Mouse (Mus musculus) heart, embryonic 15.5 days (tissue): Measurements from ENCODE around the gene Csdc2. TPM values are rescaled to one million over a fixed set of nuclear protein-coding genes. Genes with fewer than 3 reads are reported as not detected.

Source experiments
- ATAC-seq: fragments of 200-750 bp; cut with Nextera tagmentation; replicated peaks from 2 replicates; pipeline ENCODE4 v1.8.0; 2017; ENCODE audit warnings: low read depth, moderate TSS enrichment; ENCODE audit not compliant: insufficient number of reproducible peaks, insufficient read depth, low FRiP score
- H3K27ac ChIP-seq: fragments of 300-500 bp; sonication (generic); 2 replicates; pipeline ENCODE4 v1.5.1; 2015; ENCODE audit warnings: mild to moderate bottlenecking, inconsistent platforms
- H3K27me3 ChIP-seq: fragments of 300-500 bp; sonication (generic); 2 replicates; pipeline ENCODE4 v1.6.1; 2015; ENCODE audit warnings: inconsistent platforms
- H3K36me3 ChIP-seq: fragments of 300-500 bp; sonication (generic); 2 replicates; pipeline ENCODE4 v1.6.1; 2015; ENCODE audit warnings: mild to moderate bottlenecking, inconsistent platforms
- H3K4me1 ChIP-seq: fragments of 300-500 bp; sonication (generic); replicated peaks from 2 replicates; pipeline ENCODE4 v1.6.1; 2015; ENCODE audit warnings: inconsistent platforms
- H3K4me2 ChIP-seq: fragments of 300-500 bp; sonication (generic); 2 replicates; pipeline ENCODE4 v1.6.1; 2015; ENCODE audit warnings: inconsistent platforms, mild to moderate bottlenecking, moderate library complexity
- H3K4me3 ChIP-seq: fragments of 300-500 bp; sonication (generic); 2 replicates; pipeline ENCODE4 v1.5.1; 2015; ENCODE audit warnings: mild to moderate bottlenecking, inconsistent platforms
- H3K9ac ChIP-seq: fragments of 300-500 bp; sonication (generic); 2 replicates; pipeline ENCODE4 v1.6.1; 2015; ENCODE audit warnings: mild to moderate bottlenecking, inconsistent platforms
- H3K9me3 ChIP-seq: fragments of 300-500 bp; sonication (generic); replicated peaks from 2 replicates; pipeline ENCODE4 v1.6.1; 2016; ENCODE audit warnings: inconsistent platforms
- WGBS: fragments of 180-500 bp; shearing (Covaris S2); methylation state at CpG from one replicate; pipeline ENCODE4 v1.1.7; 2015; ENCODE audit warnings: mixed read lengths; 5-methylcytosine and 5-hydroxymethylcytosine counted together
- polyA plus RNA-seq: library from polyadenylated mRNA; unstranded; fragments of >200 nt; fragmentation: Nextera tagmentation; extraction: Ambion mirVana; gene quantifications from 2 replicates; pipeline ENCODE4 v1.2.1, GENCODE M21; 2015

The Csdc2 gene
- polyA plus RNA-seq, 1 experiment from 2014 or later: 5.7 TPM

GRCm38 (mm10) chr15:81926446-81926822 is 10.1 kb upstream of the Csdc2 start:
- Histone ChIP-seq H3K27ac (peak overlapping the region; percentile 25; the same call in 1 of the 2 replicates), H3K4me3 (peak overlapping the region; percentile 81), H3K36me3 (no peaks in the 10 kb centered on the region), H3K9ac (no peak overlapping the region), H3K9me3 (no peaks in the 10 kb centered on the region), H3K4me2 (peak overlapping the region; percentile 98), H3K4me1 (peaks cover 25% of the 10 kb centered on the region), H3K27me3 (no peaks in the 10 kb centered on the region)
- 36% methylated on average over 9 of the region's 9 CpGs for WGBS
- no peak for ATAC-seq

DNA sequence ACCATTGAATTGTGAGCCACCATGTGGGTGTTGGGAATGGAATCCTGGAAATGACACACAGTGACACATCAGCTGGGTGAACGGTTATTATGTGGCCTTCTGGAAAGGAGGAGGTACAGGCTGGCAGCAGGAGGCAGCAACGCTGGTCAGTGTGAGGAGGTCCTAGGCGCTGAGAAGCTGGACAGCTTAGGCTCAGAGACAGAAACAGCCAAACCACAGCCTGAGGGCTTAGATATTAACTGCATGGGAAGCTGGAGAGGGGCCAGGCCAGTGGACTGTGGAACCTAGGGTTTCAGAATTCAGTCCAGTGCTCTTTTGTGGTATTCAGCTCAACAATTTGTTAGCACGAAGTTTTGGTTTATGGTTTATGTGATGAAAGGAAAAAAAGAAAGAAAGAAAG is 8.8 kb upstream of the Csdc2 start:
- ATAC-seq: no peak
- 52% methylated on average over 4 of the region's 4 CpGs for WGBS
- H3K9ac ChIP-seq: no peak overlapping the region
- H3K27ac ChIP-seq: 0 out of 2 replicates have a peak overlapping the region, but pooled peaks have one; percentile 39
- no peak overlapping the region for H3K4me2 ChIP-seq
- no peak overlapping the region for H3K4me3 ChIP-seq
- H3K36me3 ChIP-seq: no peaks in the 10 kb centered on the region
- H3K27me3 ChIP-seq: no peaks in the 10 kb centered on the region
- no peaks in the 10 kb centered on the region for H3K9me3 ChIP-seq
- H3K4me1 ChIP-seq: peaks cover 25% of the 10 kb centered on the region

GRCm38 (mm10) chr15:81928277-81928676 is 8.3 kb upstream of the Csdc2 start:
- no peak overlapping the region for H3K4me2 ChIP-seq
- H3K36me3 ChIP-seq: no peaks in the 10 kb centered on the region
- ATAC-seq: no peak
- no peak overlapping the region for H3K27ac ChIP-seq
- H3K4me3 ChIP-seq: no peak overlapping the region
- whole genome bisulfite sequencing: 57% methylated on average over 11 of the region's 11 CpGs
- no peak overlapping the region for H3K9ac ChIP-seq
- no peaks in the 10 kb centered on the region for H3K9me3 ChIP-seq
- peaks cover 25% of the 10 kb centered on the region for H3K4me1 ChIP-seq
- H3K27me3 ChIP-seq: no peaks in the 10 kb centered on the region

GRCm38 (mm10) chr15:81932951-81933470 is 3.5 kb upstream of the Csdc2 start:
- no peak overlapping the region for H3K4me2 ChIP-seq
- no peak overlapping the region for H3K9ac ChIP-seq
- H3K27me3 ChIP-seq: no peaks in the 10 kb centered on the region
- no peaks in the 10 kb centered on the region for H3K36me3 ChIP-seq
- H3K4me3 ChIP-seq: no peak overlapping the region
- no peak for ATAC-seq
- no peak overlapping the region for H3K27ac ChIP-seq
- 32% methylated on average over 12 of the region's 12 CpGs for WGBS
- no peaks in the 10 kb centered on the region for H3K9me3 ChIP-seq
- peaks cover 20% of the 10 kb centered on the region for H3K4me1 ChIP-seq

GRCm38 (mm10) chr15:81933986-81934385 is 2.6 kb upstream of the Csdc2 start:
- Histone ChIP-seq H3K9ac (no peak overlapping the region), H3K4me2 (no peak overlapping the region), H3K36me3 (no peaks in the 10 kb centered on the region), H3K4me1 (peaks cover 22% of the 10 kb centered on the region), H3K27ac (no peak overlapping the region), H3K4me3 (no peak overlapping the region), H3K27me3 (no peaks in the 10 kb centered on the region), H3K9me3 (no peaks in the 10 kb centered on the region)
- ATAC-seq: no peak
- 87% methylated on average over 1 of the region's 1 CpGs for WGBS

- no peak for ATAC-seq
- WGBS: 52% methylated on average over 7 of the region's 7 CpGs
- H3K4me1 ChIP-seq: peaks cover 22% of the 10 kb centered on the region
- no peaks in the 10 kb centered on the region for H3K36me3 ChIP-seq
- no peak overlapping the region for H3K9ac ChIP-seq
- no peaks in the 10 kb centered on the region for H3K9me3 ChIP-seq
- H3K27ac ChIP-seq: peak overlapping the region; percentile 37
- peak overlapping the region; percentile 68 for H3K4me2 ChIP-seq
- no peaks in the 10 kb centered on the region for H3K27me3 ChIP-seq
- peak overlapping the region; percentile 47 for H3K4me3 ChIP-seq
These were observed 506 bp upstream of the Csdc2 start for GRCm38 (mm10) chr15:81935869-81936637.

GRCm38 (mm10) chr15:81937098-81937972 is 776 bp downstream of the Csdc2 start:
- 8% methylated on average over 19 of the region's 19 CpGs for WGBS
- Histone ChIP-seq H3K27ac (peak overlapping the region; percentile 37), H3K27me3 (no peaks in the 10 kb centered on the region), H3K4me2 (peak overlapping the region; percentile 68), H3K9me3 (no peaks in the 10 kb centered on the region), H3K4me1 (peaks cover 22% of the 10 kb centered on the region), H3K9ac (peak overlapping the region; percentile 40), H3K36me3 (no peaks in the 10 kb centered on the region), H3K4me3 (peak overlapping the region; percentile 47)
- peak; percentile 5; the same call in 1 of the 2 replicates for ATAC-seq

DNA sequence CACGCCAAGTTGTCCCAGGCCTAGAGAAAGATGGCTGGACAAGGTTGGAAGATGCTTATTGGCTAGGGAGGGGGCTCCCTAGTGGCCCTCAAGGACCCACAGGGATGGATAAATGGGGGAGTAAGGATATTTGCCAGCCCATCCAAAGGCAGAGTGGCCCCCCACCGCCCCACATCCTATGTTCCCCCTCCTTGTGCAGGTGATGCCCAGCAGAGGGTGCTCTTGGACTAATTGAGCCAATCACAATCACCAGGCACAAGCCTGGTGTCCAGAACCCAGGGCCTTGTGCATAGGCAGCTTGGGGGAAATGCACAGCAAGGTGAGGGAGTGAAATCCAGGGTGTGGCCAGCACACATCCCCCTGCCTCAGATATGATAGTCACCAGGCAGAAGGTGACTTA is 1.7 kb downstream of the Csdc2 start:
- H3K27ac ChIP-seq: no peak overlapping the region
- H3K27me3 ChIP-seq: no peaks in the 10 kb centered on the region
- WGBS: 37% methylated on average over 2 of the region's 2 CpGs
- H3K4me3 ChIP-seq: no peak overlapping the region
- no peaks in the 10 kb centered on the region for H3K9me3 ChIP-seq
- H3K36me3 ChIP-seq: no peaks in the 10 kb centered on the region
- H3K4me1 ChIP-seq: peaks cover 22% of the 10 kb centered on the region
- no peak overlapping the region for H3K9ac ChIP-seq
- ATAC-seq: no peak
- H3K4me2 ChIP-seq: peak overlapping the region; percentile 68; the same call in 1 of the 2 replicates

DNA sequence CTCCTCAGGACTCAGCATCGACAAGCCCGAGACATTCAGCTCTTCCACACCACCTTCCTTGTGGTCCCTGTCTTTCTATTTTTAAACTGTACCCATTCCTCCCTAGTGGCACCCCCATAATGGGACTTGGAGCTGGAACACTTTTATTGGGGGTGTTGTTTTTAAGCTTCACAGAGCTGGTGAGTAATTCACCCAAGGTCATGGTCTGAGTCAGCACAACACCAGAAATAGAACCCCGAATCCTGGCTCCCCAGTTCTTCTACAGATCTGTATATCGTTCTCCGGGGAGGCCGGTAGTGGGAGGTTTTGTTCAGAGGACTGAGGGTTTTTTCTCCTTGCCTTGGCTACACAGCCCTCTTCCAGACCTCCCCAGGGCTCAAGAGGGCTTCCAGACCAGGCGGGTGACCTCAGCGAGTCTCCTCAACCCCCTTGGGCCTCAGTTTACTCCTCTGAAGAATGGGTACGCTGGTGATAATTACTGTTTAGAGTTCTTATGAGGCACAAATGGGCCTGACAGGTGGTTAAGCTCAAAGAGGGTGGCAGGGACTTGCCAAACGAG is 2.7 kb downstream of the Csdc2 start:
- WGBS: 78% methylated on average over 10 of the region's 10 CpGs

GRCm38 (mm10) chr15:81939774-81940173 is 3.2 kb downstream of the Csdc2 start:
- Histone ChIP-seq H3K4me3 (no peak overlapping the region), H3K36me3 (no peaks in the 10 kb centered on the region), H3K27me3 (no peaks in the 10 kb centered on the region), H3K4me1 (peaks cover 22% of the 10 kb centered on the region), H3K4me2 (no peak overlapping the region), H3K9me3 (no peaks in the 10 kb centered on the region), H3K9ac (no peak overlapping the region), H3K27ac (no peak overlapping the region)
- no peak for ATAC-seq
- WGBS: 85% methylated on average over 4 of the region's 4 CpGs

More for the DNA sequence above, 2.7 kb downstream of the Csdc2 start:
- Histone ChIP-seq H3K9me3 (no peaks in the 10 kb centered on the region), H3K4me1 (peaks cover 22% of the 10 kb centered on the region), H3K27me3 (no peaks in the 10 kb centered on the region), H3K9ac (no peak overlapping the region), H3K27ac (no peak overlapping the region), H3K4me2 (no peak overlapping the region), H3K4me3 (no peak overlapping the region), H3K36me3 (no peaks in the 10 kb centered on the region)
- ATAC-seq: no peak

DNA sequence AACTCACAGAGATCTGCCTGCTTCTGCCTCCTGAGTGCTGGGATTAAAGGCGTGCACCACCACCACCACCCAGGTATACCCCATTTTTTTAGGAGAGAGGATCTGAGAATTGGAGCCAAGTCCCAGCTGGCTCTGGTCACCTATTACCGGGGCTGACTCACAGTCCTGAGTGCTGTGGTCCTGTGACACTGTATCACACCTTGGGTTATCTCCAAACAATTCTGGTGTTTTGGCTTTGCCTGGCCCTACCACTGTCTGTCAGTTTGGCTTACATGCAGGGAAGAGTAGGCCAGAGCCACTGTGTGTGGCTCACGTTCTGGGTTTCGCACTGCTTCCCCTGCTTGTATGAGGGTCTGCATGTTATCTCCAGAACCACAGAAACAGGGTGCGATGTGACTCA is 3.7 kb downstream of the Csdc2 start:
- 85% methylated on average over 5 of the region's 5 CpGs for WGBS
- ATAC-seq: no peak
- Histone ChIP-seq H3K27me3 (no peaks in the 10 kb centered on the region), H3K4me1 (peaks cover 22% of the 10 kb centered on the region), H3K4me2 (no peak overlapping the region), H3K36me3 (no peaks in the 10 kb centered on the region), H3K4me3 (no peak overlapping the region), H3K27ac (no peak overlapping the region), H3K9ac (no peak overlapping the region), H3K9me3 (no peaks in the 10 kb centered on the region)
